Mouse (Mus musculus) frontal cortex, postnatal 36 days (tissue): ENCODE measurements at regions not wholly inside any gene's neighbourhood (a gene's known extent, or its start where the extent isn't known, plus 50 kb on each side); places are given as distances from the start of the nearest gene placed in this dataset.

ENCODE experiments used
- DNase-seq, 2 experiments: peaks; one replicate each; pipeline ENCODE4 v3.0.0; 2022; ENCODE audit warnings: low spot score in 2 of 2

GRCm38 (mm10) chr15:70834903-70835302 is 2999.5 kb upstream of the Gm6569 start:
- peak in 1 of 2 experiments; percentile 8 for DNase-seq

- no peak for DNase-seq
These were observed 2991.8 kb upstream of the Gm6569 start for GRCm38 (mm10) chr15:70842606-70843005.

GRCm38 (mm10) chr15:70849652-70850051 is 2984.7 kb upstream of the Gm6569 start:
- no peak for DNase-seq

GRCm38 (mm10) chr15:70850496-70850895 is 2983.9 kb upstream of the Gm6569 start:
- no peak for DNase-seq
